Mouse (Mus musculus) hindbrain, embryonic 11.5 days (tissue): Measurements from ENCODE around the gene Gm10160. TPM values are rescaled to one million over a fixed set of nuclear protein-coding genes. Genes with fewer than 3 reads are reported as not detected.

Experiments
- ATAC-seq: fragments of 200-750 bp; cut with Nextera tagmentation; 2 replicates; pipeline ENCODE4 v1.8.0; 2017; ENCODE audit warnings: mild to moderate bottlenecking, moderate TSS enrichment, moderate library complexity; ENCODE audit not compliant: low FRiP score
- DNase-seq: peaks from one replicate; pipeline ENCODE4 v3.0.0-alpha.2; 2015; ENCODE audit warnings: low spot score
- H3K27ac ChIP-seq: fragments of 300-500 bp; sonication (generic); 2 replicates; pipeline ENCODE4 v1.5.1; 2014; ENCODE audit warnings: mild to moderate bottlenecking, low read depth, low read length
- H3K27me3 ChIP-seq: fragments of 300-500 bp; sonication (generic); 2 replicates; pipeline ENCODE4 v1.6.1; 2014; ENCODE audit warnings: mild to moderate bottlenecking, low read length, moderate library complexity, mixed read lengths; ENCODE audit not compliant: control insufficient read depth, insufficient read depth
- H3K36me3 ChIP-seq: fragments of 300-500 bp; sonication (generic); 2 replicates; pipeline ENCODE4 v1.6.1; 2014; ENCODE audit warnings: mild to moderate bottlenecking, low read length, moderate library complexity, mixed read lengths; ENCODE audit not compliant: control insufficient read depth, insufficient read depth
- H3K4me1 ChIP-seq: fragments of 300-500 bp; sonication (generic); replicated peaks from 2 replicates; pipeline ENCODE4 v1.6.1; 2014; ENCODE audit warnings: low read length, mixed read lengths; ENCODE audit not compliant: control insufficient read depth, insufficient read depth
- H3K4me2 ChIP-seq: fragments of 300-500 bp; sonication (generic); replicated peaks from 2 replicates; pipeline ENCODE4 v1.6.1; 2014; ENCODE audit warnings: mild to moderate bottlenecking, low read depth, low read length
- H3K4me3 ChIP-seq: fragments of 300-500 bp; sonication (generic); 2 replicates; pipeline ENCODE4 v1.5.1; 2014; ENCODE audit warnings: low read depth, low read length
- H3K9ac ChIP-seq: fragments of 300-500 bp; sonication (generic); 2 replicates; pipeline ENCODE4 v1.6.1; 2014; ENCODE audit warnings: low read depth, low read length
- H3K9me3 ChIP-seq: fragments of 300-500 bp; sonication (generic); 2 replicates; pipeline ENCODE4 v1.6.1; 2016; ENCODE audit warnings: low read length; ENCODE audit not compliant: control insufficient read depth
- WGBS: fragments of 180-500 bp; shearing (Covaris S2); extraction: QIAGEN DNeasy Blood & Tissue Kit; methylation state at CpG from one replicate; pipeline ENCODE4 v1.1.7; 2014; 5-methylcytosine and 5-hydroxymethylcytosine counted together
- polyA plus RNA-seq: library from polyadenylated mRNA; unstranded; fragments of >200 nt; fragmentation: Nextera tagmentation; extraction: Ambion mirVana; gene quantifications from 2 replicates; pipeline ENCODE4 v1.2.1, GENCODE M21; 2014

Gm10160 gene
- not detected in 2 replicates for polyA plus RNA-seq

GRCm38 (mm10) chr7:81855694-81856093 lies at the start of gene Gm10160:
Gm10160 (minus strand) TSS chr7:81855794.
- no peak for DNase-seq
- ATAC-seq = no peak
- Histone ChIP-seq H3K27ac (no peak within 1 kb of the TSS), H3K9ac (no peak within 1 kb of the TSS), H3K9me3 (no peaks in the 10 kb centered on the region), H3K36me3 (no peaks in the 10 kb centered on the region), H3K4me1 (peaks cover 5% of the 10 kb centered on the region; the same call in 1 of the 2 replicates), H3K27me3 (peaks cover 10% of the 10 kb centered on the region; the same call in 1 of the 2 replicates), H3K4me2 (no peak within 1 kb of the TSS), H3K4me3 (no peak within 1 kb of the TSS)
- WGBS = 65% methylated on average over 1 of the region's 1 CpGs

DNA sequence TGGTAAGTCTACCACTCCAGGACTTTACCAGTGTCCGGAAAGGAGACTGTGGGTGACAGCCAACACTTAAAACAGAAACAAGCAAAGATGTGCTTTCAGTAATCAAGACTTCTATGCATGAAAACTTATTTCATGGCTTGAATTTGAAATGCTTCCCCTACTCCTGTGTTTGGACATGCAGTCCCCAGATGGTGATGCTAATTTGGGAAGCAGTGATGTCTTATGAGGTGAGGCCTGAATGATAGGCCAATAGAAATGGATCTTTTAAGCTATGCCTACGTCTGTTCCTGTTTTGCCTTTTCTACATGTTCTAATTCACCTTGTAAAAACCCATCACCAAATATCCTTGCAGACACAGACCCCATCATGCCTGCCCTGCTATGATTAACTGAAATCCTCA lies 49.3 kb upstream of the Gm10160 start:
- H3K9me3 ChIP-seq = no peaks in the 10 kb centered on the region
- H3K9ac ChIP-seq = no peak overlapping the region
- no peak overlapping the region for H3K4me2 ChIP-seq
- ATAC-seq = no peak
- H3K4me1 ChIP-seq = no peaks in the 10 kb centered on the region
- no peaks in the 10 kb centered on the region for H3K27me3 ChIP-seq
- 95% methylated on average over 2 of the region's 2 CpGs for WGBS
- DNase-seq = no peak
- H3K36me3 ChIP-seq = no peaks in the 10 kb centered on the region
- H3K4me3 ChIP-seq = no peak overlapping the region
- no peak overlapping the region for H3K27ac ChIP-seq

GRCm38 (mm10) chr7:81904094-81904493 lies 48.5 kb upstream of the Gm10160 start:
- Histone ChIP-seq H3K27ac (no peak overlapping the region), H3K9me3 (no peaks in the 10 kb centered on the region), H3K4me1 (no peaks in the 10 kb centered on the region), H3K9ac (no peak overlapping the region), H3K27me3 (no peaks in the 10 kb centered on the region), H3K4me3 (no peak overlapping the region), H3K4me2 (no peak overlapping the region), H3K36me3 (no peaks in the 10 kb centered on the region)
- ATAC-seq (no peak), DNase-seq (no peak)
- 64% methylated on average over 4 of the region's 4 CpGs for WGBS

DNA sequence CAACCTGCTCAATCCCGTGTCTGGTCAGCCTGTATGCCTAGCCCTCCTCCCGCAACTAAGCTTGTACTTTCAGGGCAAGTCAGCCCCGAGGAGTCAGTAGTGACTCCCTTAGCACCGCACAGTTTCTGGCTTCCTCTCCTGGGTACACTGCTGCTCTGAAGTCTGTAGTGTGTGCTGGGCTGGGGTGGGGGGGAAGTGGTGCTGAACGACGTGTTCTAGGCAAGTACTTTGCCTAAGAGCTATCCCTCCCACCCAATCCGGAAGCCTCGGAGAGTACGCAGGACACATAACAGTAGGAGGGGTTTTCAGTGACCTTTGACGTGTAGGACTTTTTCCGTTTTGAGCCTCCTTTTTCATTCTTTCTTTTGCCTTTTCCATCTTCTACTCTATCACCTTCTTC lies 43.8 kb upstream of the Gm10160 start:
- ATAC-seq = no peak
- WGBS = 81% methylated on average over 11 of the region's 11 CpGs

DNA sequence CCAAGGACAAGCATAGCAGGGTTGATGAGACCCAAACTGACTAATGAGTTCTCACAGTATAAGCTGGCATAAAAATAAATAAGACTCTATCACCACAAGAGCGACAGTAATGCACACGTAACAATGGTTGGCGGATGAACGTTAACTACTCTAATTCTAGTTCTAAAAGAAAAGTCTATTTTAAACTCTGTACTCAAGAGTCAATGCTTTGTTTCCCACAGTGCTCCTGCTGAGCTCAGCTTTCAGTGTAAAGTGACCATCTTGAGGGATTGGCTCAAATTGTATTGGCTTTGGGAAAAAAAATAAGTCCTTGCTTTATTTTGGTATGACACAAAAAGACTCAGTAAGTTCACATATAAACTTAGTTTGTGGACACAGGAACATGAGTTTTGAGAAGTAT lies 29.5 kb upstream of the Gm10160 start:
- H3K4me1 ChIP-seq = no peaks in the 10 kb centered on the region
- no peaks in the 10 kb centered on the region for H3K9me3 ChIP-seq
- H3K36me3 ChIP-seq = 0 out of 2 replicates have a peak, but pooled peaks cover 2% of the 10 kb centered on the region
- ATAC-seq (no peak), DNase-seq (no peak)
- H3K27me3 ChIP-seq = no peaks in the 10 kb centered on the region
- H3K9ac ChIP-seq = no peak overlapping the region
- H3K27ac ChIP-seq = no peak overlapping the region
- H3K4me2 ChIP-seq = no peak overlapping the region
- no peak overlapping the region for H3K4me3 ChIP-seq
- WGBS = 68% methylated on average over 4 of the region's 4 CpGs

More for the DNA sequence above, 43.8 kb upstream of the Gm10160 start:
- no peaks in the 10 kb centered on the region for H3K27me3 ChIP-seq
- H3K4me1 ChIP-seq = no peaks in the 10 kb centered on the region
- no peak for DNase-seq
- no peaks in the 10 kb centered on the region for H3K36me3 ChIP-seq
- no peak overlapping the region for H3K4me2 ChIP-seq
- no peak overlapping the region for H3K9ac ChIP-seq
- no peak overlapping the region for H3K4me3 ChIP-seq
- H3K27ac ChIP-seq = no peak overlapping the region
- H3K9me3 ChIP-seq = no peaks in the 10 kb centered on the region

- Histone ChIP-seq H3K4me2 (no peak overlapping the region), H3K4me3 (no peak overlapping the region), H3K4me1 (no peaks in the 10 kb centered on the region), H3K36me3 (no peaks in the 10 kb centered on the region), H3K9ac (no peak overlapping the region), H3K9me3 (no peaks in the 10 kb centered on the region), H3K27me3 (no peaks in the 10 kb centered on the region), H3K27ac (no peak overlapping the region)
- ATAC-seq = no peak
- no peak for DNase-seq
- WGBS = 84% methylated on average over 3 of the region's 3 CpGs
Observed at GRCm38 (mm10) chr7:81881600-81881999, 26.0 kb upstream of the Gm10160 start.

DNA sequence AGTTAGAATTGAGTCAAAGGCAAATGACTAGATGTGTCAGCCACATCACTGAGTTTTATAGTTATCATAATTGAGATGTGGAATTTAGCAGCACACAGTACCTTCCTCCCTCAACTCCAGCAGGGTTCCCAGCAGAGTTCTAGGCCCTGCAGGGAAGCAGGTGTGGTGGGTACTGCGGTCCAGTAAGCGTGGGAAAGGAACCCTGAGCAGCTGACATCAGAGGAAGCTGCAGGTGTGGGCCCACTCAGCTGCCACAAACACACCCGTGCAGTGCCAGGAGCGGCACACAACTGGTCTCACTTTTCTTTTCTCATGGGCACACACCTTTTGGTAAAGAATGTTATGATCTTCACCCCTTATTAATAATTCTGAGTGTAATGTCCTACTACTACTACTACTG lies 25.2 kb upstream of the Gm10160 start:
- H3K27ac ChIP-seq = no peak overlapping the region
- no peaks in the 10 kb centered on the region for H3K4me1 ChIP-seq
- ATAC-seq (no peak), DNase-seq (no peak)
- H3K36me3 ChIP-seq = no peaks in the 10 kb centered on the region
- no peaks in the 10 kb centered on the region for H3K27me3 ChIP-seq
- no peak overlapping the region for H3K4me3 ChIP-seq
- 90% methylated on average over 4 of the region's 4 CpGs for WGBS
- no peak overlapping the region for H3K4me2 ChIP-seq
- no peaks in the 10 kb centered on the region for H3K9me3 ChIP-seq
- H3K9ac ChIP-seq = no peak overlapping the region

- Histone ChIP-seq H3K27ac (no peak overlapping the region), H3K9me3 (no peaks in the 10 kb centered on the region), H3K36me3 (no peaks in the 10 kb centered on the region), H3K4me1 (no peaks in the 10 kb centered on the region), H3K4me2 (no peak overlapping the region), H3K27me3 (no peaks in the 10 kb centered on the region), H3K9ac (no peak overlapping the region), H3K4me3 (no peak overlapping the region)
- WGBS = 86% methylated on average over 5 of the region's 5 CpGs
- DNase-seq (no peak), ATAC-seq (no peak)
Observed at GRCm38 (mm10) chr7:81880286-81880685, 24.7 kb upstream of the Gm10160 start.

GRCm38 (mm10) chr7:81875372-81875771 lies 19.8 kb upstream of the Gm10160 start:
- DNase-seq (no peak), ATAC-seq (no peak)
- H3K27ac ChIP-seq = no peak overlapping the region
- H3K4me2 ChIP-seq = no peak overlapping the region
- no peaks in the 10 kb centered on the region for H3K4me1 ChIP-seq
- H3K36me3 ChIP-seq = no peaks in the 10 kb centered on the region
- H3K9ac ChIP-seq = no peak overlapping the region
- no peak overlapping the region for H3K4me3 ChIP-seq
- no peaks in the 10 kb centered on the region for H3K9me3 ChIP-seq
- no peaks in the 10 kb centered on the region for H3K27me3 ChIP-seq
- WGBS = 96% methylated on average over 9 of the region's 9 CpGs
